Mouse (Mus musculus): Measurements from ENCODE around the gene Cyp4f13. TPM values are rescaled to one million over a fixed set of nuclear protein-coding genes. Genes with fewer than 3 reads are reported as not detected.
A peak's percentile ranks its signal among the peaks of the same experiment; 100 is the strongest.

Cyp4f13 gene
- total and polyA plus RNA-seq, 3 experiments: 11.9 to 18.6 (median 18.5) TPM

DNA sequence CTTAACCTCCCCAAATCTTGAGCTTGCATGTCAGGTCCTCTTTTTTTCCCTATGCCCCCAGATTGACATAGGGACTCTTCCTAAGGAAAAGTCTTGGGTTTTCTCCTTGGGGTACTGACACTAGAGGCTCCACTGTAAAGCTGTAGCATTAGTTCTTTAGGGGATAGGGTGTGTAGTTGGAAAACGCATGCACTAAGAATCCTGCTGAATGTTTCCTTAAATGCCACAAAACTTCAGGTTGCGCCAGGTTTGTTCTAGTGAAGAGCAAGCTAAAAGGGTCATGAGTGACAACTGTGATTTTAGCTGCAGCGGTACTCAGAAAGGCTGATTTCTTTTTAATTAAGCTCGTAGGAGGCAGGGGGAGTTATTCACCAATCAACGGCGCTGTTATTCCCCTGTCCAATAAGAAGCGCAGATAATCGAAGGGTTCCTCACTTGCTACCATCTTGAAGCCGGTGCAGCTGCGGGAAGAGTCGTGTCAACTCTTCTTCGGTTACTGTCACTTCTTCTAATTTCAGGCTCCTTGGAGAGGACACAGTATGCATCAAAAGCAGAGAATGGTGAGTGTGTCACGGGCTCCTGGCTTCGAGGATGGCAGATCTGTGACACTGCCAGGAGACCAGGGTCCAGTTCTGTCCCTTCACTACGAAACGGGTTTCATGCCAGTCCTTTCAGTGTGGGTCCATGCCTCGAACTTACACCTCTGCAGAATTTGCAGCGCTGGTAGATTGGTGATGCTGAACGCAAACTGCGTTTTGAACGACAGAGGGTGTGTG lies 45.7 kb upstream of the Cyp4f13 start, which contains the start of gene Zfp952:
Gene Zfp952, plus strand, starts transcription at position 431 of the 776 bp plus-strand sequence.
- Histone ChIP-seq H3K9me3 (replicated peaks; ENCODE audit: low read length) (no peaks in the 10 kb centered on the region), H3K9ac (ENCODE audit: insufficient read depth, low read depth) (peak within 1 kb of the TSS; percentile 79), H3K4me1 (ENCODE audit: control insufficient read depth in 1 of 2, insufficient read depth in 2 of 2) (peaks cover 0 to 15% of the 10 kb centered on the region in 2 experiments; a peak in 2 of 4 replicates), H3K27ac (ENCODE audit: insufficient read depth, low read depth) (peak within 1 kb of the TSS; percentile 54; the same call in 1 of the 2 replicates), H3K4me2 (ENCODE audit: insufficient read depth, low read depth, poor library complexity, severe bottlenecking) (peak within 1 kb of the TSS; percentile 86), H3K79me2 (replicated peaks; ENCODE audit: control insufficient read depth, extremely low read depth, insufficient read depth, poor library complexity, severe bottlenecking) (peaks cover 11% of the 10 kb centered on the region; the same call in 1 of the 2 replicates), H3K36me3 (replicated peaks in 1 of 2; ENCODE audit: control insufficient read depth in 1 of 2, insufficient read depth in 1 of 2, low read length in 1 of 2) (peaks cover 9 to 23% of the 10 kb centered on the region in 2 experiments), H3K4me3 (replicated peaks in 1 of 3; ENCODE audit: low read depth in 2 of 3, low read length in 2 of 3, poor library complexity in 1 of 3) (peak within 1 kb of the TSS; percentile 69 to 93 (median 75)), H3K27me3 (replicated peaks) (no peaks in the 10 kb centered on the region)
- in situ Hi-C loops (cut with MboI; ENCODE audit: low pct_ligation_motif_present, low pct_unique_long_range_greater_than_20kb, low sequenced_read_pairs) (no loop called here), dilution Hi-C loops (cut with MboI; ENCODE audit: extremely low pct_ligation_motif_present, extremely low pct_unique_long_range_greater_than_20kb, low sequenced_read_pairs) (no loop called here)
- peak; percentile 93 for DNase-seq (ENCODE audit: extremely low read depth)
- TF ChIP-seq E2F4 (IDR thresholded peaks at IDR 0.05; ENCODE audit: insufficient replicate concordance, low read depth, low read length) (0 out of 2 replicates have a peak, but pooled peaks have one; percentile 54), TBP (conservative IDR thresholded peaks at IDR 0.05; ENCODE audit: low read depth, low read length) (peak; percentile 80; the same call in 1 of the 2 replicates), JUND (conservative IDR thresholded peaks at IDR 0.05; ENCODE audit: low read depth, low read length) (no peak), ELF1 (IDR thresholded peaks at IDR 0.05; ENCODE audit: low read depth, low read length) (0 out of 2 replicates have a peak, but pooled peaks have one; percentile 17), ZKSCAN1 (IDR thresholded peaks at IDR 0.05; ENCODE audit: borderline replicate concordance, low read depth, low read length) (no peak), TCF12 (IDR thresholded peaks at IDR 0.05; ENCODE audit: low read depth, low read length) (0 out of 2 replicates have a peak, but pooled peaks have one; percentile 48), EP300 (IDR thresholded peaks at IDR 0.05; ENCODE audit: low read length) (no peak), NRF1 (IDR thresholded peaks at IDR 0.05; ENCODE audit: low read depth, low read length) (peak; percentile 66), POLR2AphosphoS2 (IDR thresholded peaks at IDR 0.05; ENCODE audit: low read depth, low read length) (no peak), HCFC1 (IDR thresholded peaks at IDR 0.05; ENCODE audit: low read depth, low read length) (peak; percentile 89), CHD2 (IDR thresholded peaks at IDR 0.05; ENCODE audit: low read length) (peak; percentile 87), KAT2A (IDR thresholded peaks at IDR 0.05; ENCODE audit: insufficient replicate concordance, low read length) (peak; percentile 85; the same call in 1 of the 2 replicates), ZNF384 (IDR thresholded peaks at IDR 0.05; ENCODE audit: low read depth, low read length) (no peak), MAFK (IDR thresholded peaks at IDR 0.05; ENCODE audit: insufficient replicate concordance, low read length) (no peak), CHD1 (IDR thresholded peaks at IDR 0.05; ENCODE audit: low read depth, low read length) (no peak), JUN (IDR thresholded peaks at IDR 0.05; ENCODE audit: insufficient read depth, low read depth, low read length) (no peak), MAX (IDR thresholded peaks at IDR 0.05; ENCODE audit: low read length) (peak; percentile 65; the same call in 1 of the 2 replicates), MXI1 (IDR thresholded peaks at IDR 0.05; ENCODE audit: low read depth, low read length) (peak; percentile 87), BHLHE40 (IDR thresholded peaks at IDR 0.05; ENCODE audit: low read depth, low read length) (no peak), CTCF (conservative IDR thresholded peaks at IDR 0.05 in 1 of 2, IDR thresholded peaks at IDR 0.05 in 1 of 2; ENCODE audit: low read depth in 2 of 2, low read length in 2 of 2) (no peak), POLR2A (IDR thresholded peaks at IDR 0.05; ENCODE audit: low read depth, low read length) (peak; percentile 70), MYC (IDR thresholded peaks at IDR 0.05; ENCODE audit: low read depth, low read length) (peak; percentile 57; the same call in 1 of the 2 replicates), SIN3A (IDR thresholded peaks at IDR 0.05; ENCODE audit: low read length) (peak; percentile 87), NELFE (IDR thresholded peaks at IDR 0.05; ENCODE audit: low read depth, low read length) (peak; percentile 77; the same call in 1 of the 2 replicates), ZC3H11A (IDR thresholded peaks at IDR 0.05; ENCODE audit: low read depth, low read length) (no peak)

All from CH12.LX (cell line).